Mouse (Mus musculus) thymus, postnatal 25 days (tissue): ENCODE data around the gene Atp2a3.

ENCODE experiments used
- DNase-seq: peaks from one replicate; pipeline ENCODE4 v3.0.0; 2022

The Atp2a3 gene

GRCm38 (mm10) chr11:73007113-73007512 is 46.1 kb downstream of the Atp2a3 start:
- DNase-seq, result no peak

DNA sequence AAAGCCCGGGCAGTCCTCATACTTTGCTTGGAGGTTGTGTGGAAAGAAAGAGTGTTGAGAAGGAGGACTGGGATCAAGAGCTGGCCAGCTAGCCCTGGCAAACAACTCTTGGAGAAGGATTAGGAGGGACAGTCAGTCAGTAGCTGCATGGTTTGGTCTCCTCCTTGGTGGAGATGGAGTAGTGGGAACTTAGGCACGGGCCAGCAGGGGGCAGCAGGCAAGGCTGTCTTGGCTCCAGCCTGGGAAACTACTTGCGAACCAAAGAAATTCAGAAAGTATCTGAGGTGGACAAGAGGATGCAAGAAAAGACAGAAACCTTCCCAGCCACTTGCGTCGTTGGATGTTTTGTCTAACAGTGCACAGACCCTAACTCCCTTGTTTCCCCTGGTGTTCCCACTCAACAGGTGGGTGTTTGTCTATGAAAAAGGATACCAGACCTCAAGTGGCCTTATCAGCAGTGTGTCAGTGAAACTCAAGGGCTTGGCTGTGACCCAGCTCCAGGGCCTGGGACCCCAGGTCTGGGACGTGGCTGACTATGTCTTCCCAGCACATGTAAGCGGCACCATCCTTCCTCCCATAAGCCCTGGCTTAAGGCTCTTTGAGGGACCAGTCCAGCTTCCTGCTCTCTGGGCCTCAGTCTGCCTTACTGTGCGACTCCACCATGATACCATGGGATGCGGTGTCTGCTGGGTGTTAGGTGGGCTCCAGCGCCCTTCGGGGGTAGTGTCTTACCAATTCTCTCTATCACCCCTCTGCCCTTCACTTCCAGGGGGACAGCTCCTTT is 46.9 kb downstream of the Atp2a3 start:
- DNase-seq, result peak; percentile 82

DNA sequence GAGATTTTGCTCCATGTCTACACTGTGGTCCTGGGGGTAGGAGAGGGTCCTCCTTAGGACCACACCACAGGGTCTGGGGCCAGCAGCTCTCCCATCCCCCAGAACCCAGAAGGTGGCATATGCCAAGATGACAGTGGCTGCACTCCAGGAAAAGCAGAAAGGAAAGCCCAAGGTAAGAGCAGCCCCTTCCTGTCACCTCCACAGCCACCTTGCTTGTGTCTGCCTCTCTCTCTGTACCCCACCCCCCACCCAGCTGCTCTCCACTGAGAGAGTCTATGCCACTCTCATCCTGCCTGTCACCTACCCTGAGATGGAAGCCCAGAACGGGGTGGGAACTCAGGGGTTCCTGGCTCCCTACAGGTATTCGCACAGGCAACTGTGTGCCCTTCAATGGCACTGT is 47.9 kb downstream of the Atp2a3 start:
- DNase-seq, result peak; percentile 56

GRCm38 (mm10) chr11:73009531-73010274 is 48.7 kb downstream of the Atp2a3 start:
- peak; percentile 75 for DNase-seq

GRCm38 (mm10) chr11:73013981-73014380 is 53.0 kb downstream of the Atp2a3 start:
- no peak for DNase-seq

DNA sequence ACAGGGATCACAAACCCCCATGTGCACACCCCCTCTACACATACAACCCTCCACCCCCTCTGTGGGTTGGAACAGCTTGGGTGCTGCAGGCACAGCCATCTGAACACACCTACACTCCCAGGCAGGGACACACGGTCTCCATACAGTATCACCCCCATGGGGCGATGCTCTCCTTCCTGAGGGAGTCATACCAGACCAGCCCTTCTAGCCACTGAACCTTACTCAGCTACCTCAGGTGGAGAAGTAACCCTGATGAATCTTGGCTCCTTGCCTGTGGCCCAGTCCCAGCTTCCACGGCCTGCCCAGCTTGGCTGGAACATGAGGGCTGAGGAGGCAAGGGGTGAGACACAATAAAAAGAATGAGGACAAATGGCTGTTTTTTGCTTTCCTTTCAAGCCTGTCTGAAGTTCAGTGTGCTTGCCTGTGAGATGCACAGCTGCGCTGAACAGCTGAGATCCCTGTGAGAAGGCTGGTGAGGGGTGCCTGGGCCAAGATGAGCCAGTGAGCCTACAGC is 53.9 kb downstream of the Atp2a3 start:
- DNase-seq, result peak; percentile 74

- DNase-seq, result no peak
Measured at GRCm38 (mm10) chr11:73015391-73016102, 54.6 kb downstream of the Atp2a3 start.

DNA sequence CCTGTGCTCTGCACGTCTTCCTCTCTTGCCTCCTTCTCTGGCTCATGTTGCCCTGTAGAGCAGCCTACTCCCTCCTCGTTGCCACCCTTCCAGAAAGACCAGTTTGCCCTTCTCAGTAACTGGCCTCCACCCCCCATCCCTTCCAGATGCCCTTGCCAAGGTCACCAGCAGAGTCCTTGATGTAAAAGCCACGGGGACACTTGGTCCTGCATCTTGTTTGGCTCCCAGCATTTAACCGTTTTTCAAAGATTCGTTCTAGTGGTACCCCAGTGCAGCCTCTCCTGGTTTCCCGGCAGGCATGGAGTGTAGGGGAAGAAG is 55.1 kb downstream of the Atp2a3 start:
- DNase-seq, result no peak

- DNase-seq, result peak; percentile 96
Measured at GRCm38 (mm10) chr11:73018471-73019146, 57.6 kb downstream of the Atp2a3 start, which contains the start of gene Camkk1. Gene Camkk1 (plus strand): TSS chr11:73019008.

DNA sequence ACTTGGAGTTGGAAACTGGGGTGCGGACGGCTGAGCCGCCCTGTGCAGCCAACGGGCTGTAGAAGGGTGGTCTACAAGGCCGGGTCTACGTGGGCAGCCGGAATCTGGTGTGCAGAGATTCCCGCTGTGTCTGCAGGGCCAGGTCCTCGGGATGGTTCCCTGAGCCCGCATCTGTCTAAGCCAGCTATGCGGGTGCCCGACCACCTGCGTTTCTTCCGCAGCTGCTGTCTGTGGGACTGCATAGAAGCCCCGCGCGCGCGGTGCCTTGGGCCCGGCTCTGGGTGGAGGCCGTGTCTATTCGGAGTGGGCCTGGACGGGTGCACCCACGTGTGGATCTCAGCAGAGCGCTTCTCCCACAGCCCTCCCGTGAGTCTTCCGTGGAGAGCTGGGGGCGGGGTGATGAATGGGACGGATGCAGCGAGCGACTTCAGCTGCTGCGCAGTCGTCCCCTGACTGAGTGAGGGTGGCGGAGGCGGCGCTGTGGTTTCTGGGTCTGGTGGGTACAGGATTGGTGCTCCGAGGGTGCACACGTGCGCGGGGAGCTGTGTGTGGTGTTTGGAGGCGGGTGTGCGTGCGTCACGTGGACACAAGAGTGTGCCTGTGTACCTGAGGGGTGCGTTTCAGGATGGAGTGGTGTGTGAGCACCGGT is 58.3 kb downstream of the Atp2a3 start:
- peak; percentile 94 for DNase-seq

DNA sequence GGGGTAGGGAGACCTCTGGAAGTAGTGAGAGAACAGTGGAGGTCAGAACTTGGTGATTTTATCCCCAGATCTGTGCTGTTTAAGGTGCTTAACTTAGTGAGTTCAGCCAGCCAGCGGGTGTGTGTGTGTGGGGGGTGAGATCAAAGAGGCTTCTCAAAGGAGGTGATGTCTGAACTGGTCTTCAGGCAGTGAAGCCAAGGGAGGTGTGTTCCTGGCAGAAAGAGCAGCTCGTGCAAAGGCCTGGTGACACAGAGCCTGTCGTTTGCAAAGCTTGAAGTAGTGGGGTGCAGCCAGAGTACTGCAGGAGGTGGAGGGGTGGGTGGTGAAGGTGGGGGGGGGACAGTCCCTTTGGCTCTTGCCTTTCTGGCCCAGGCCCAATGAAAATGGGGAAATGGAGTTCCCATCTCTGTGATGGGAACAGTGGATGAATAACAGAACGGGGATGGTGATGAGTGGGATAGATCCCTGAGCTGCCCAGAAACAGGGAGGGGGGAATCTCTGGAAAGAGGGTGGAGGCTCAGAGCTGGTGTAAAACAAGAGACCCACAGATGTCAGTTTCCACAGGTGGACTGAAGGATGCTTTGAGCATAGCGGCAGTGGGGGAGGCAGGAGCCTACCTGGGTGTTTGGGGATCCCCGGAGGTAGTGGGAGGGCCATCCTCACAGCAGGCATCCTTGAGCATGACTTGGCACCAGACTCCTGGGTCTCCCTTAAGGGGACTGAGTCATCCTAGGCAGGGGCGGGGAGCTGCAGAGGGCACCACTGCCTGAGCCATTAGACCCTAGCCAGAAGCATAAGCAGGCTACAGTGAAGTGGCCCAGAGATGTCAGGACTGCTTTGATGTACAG is 60.2 kb downstream of the Atp2a3 start:
- no peak for DNase-seq

- DNase-seq, result no peak
Measured at GRCm38 (mm10) chr11:73023099-73023498, 62.1 kb downstream of the Atp2a3 start.

DNA sequence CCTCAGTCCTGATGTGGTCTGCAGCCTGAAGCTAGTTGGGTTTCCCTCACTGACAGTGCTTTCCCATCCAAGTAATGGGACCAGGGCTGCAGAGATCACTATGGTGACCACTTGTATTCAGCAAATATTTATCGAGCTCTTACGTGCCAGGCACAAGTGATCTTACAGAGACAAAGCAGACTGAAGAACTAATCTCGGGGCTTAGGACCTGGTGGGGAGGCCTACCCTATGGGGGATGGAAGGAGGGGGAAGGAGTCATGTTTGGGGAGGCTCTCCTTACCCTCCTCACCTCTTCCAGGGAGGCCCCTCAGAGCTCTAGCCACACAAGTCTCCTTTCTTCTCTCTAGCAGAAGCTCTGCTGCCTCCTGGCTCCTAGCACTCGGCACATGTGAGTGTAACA is 62.9 kb downstream of the Atp2a3 start:
- no peak for DNase-seq

- no peak for DNase-seq
Measured at GRCm38 (mm10) chr11:73024236-73024904, 63.4 kb downstream of the Atp2a3 start.

GRCm38 (mm10) chr11:73026961-73027360 is 66.0 kb downstream of the Atp2a3 start:
- DNase-seq, result no peak

- peak; percentile 63 for DNase-seq
Measured at GRCm38 (mm10) chr11:73030821-73031498, 70.0 kb downstream of the Atp2a3 start.

DNA sequence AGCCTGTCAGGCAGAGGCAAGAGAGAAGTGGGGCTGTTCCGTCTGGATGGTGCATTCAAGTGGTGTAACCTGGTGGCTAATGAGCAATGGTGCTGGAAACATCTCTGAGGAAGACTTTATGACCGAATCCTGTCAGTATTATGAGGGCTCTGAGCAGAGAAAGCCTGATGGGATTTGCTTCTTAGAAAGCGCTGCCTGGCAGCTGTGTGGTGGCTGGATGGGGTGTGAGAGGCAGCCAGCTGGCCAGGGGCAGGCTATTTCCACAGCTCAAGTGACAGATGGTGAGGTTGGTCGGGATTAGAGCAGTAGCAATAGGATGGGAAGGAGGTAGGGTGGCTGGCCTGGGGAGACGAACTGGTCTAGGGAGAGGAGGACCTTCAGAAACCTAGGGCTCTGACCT is 70.6 kb downstream of the Atp2a3 start:
- DNase-seq, result no peak

GRCm38 (mm10) chr11:73036077-73036476 is 75.1 kb downstream of the Atp2a3 start:
- no peak for DNase-seq

- no peak for DNase-seq
Measured at GRCm38 (mm10) chr11:73036889-73037288, 75.9 kb downstream of the Atp2a3 start.

- DNase-seq, result no peak
Measured at GRCm38 (mm10) chr11:73037691-73038090, 76.7 kb downstream of the Atp2a3 start.
